ENCODE assay signal across 15 mouse cellular contexts in genomic region chr11:112982165-112982801, GRCm38 (mm10).
DNase-seq lines count a peak whose midpoint lies in the region; ATAC-seq and TF ChIP-seq lines count a peak whose summit lies in the region.
"Had no signal": no experiment of that assay in that cellular context is flagged by ENCODE, and none has a peak within 500 bp of the region (broad histone marks: within the 10 kb centered on the region; RNA-seq: fewer than 3 reads in every experiment).

No protein-coding gene starts in this region.

- DNase-seq in lung, adult 2 months, result no peak
- no peak for DNase-seq in limb, embryonic 14.5 days (ENCODE audit: low spot score)
- no peak for DNase-seq in gastrocnemius, postnatal 10 days
- no peak for DNase-seq in thymus, postnatal 14 days
- DNase-seq in urinary bladder, postnatal 25 days (ENCODE audit: low spot score), result no peak
- DNase-seq: cerebellum, adult 11-12 months; kidney, adult 2 months; thymus, postnatal 25 days had no signal

- TF ChIP-seq POLR2A in lung, adult 2 months (IDR thresholded peaks at IDR 0.05; ENCODE audit: borderline replicate concordance, extremely low read depth, low read depth, low read length), result no peak
- TF ChIP-seq POLR2A in limb, embryonic 14.5 days (IDR thresholded peaks at IDR 0.05; ENCODE audit: borderline replicate concordance, extremely low read depth, insufficient read depth, insufficient read length), result no peak

- H3K4me2 ChIP-seq in lung, embryonic 15.5 days, result no peak overlapping the region
- H3K4me2 ChIP-seq in forebrain, embryonic 12.5 days, result peak overlapping the region; percentile 31
- H3K4me2 ChIP-seq in limb, embryonic 14.5 days (replicated peaks; ENCODE audit: low read depth, low read length, severe bottlenecking), result no peak overlapping the region
- peak overlapping the region; percentile 31 for H3K4me2 ChIP-seq in neural tube, embryonic 15.5 days
- H3K4me2 ChIP-seq: heart, embryonic 12.5 days; limb, embryonic 12.5 days had no signal

- H3K4me1 ChIP-seq in lung, embryonic 15.5 days, result peaks cover 43% of the 10 kb centered on the region
- no peaks in the 10 kb centered on the region; the same call in 1 of the 2 replicates for H3K4me1 ChIP-seq in lung, adult 2 months (ENCODE audit: control insufficient read depth, insufficient read depth, low read length)
- H3K4me1 ChIP-seq in forebrain, embryonic 12.5 days, result peaks cover 50% of the 10 kb centered on the region
- peaks cover 37% of the 10 kb centered on the region for H3K4me1 ChIP-seq in limb, embryonic 14.5 days (ENCODE audit: control insufficient read depth, insufficient read depth, low read length)
- H3K4me1 ChIP-seq in neural tube, embryonic 15.5 days, result peaks cover 28% of the 10 kb centered on the region
- H3K4me1 ChIP-seq: megakaryocyte, embryonic 14.5 days had no signal

- H3K27ac ChIP-seq in lung, embryonic 15.5 days, result no peak overlapping the region
- peak overlapping the region; percentile 81 for H3K27ac ChIP-seq in forebrain, embryonic 12.5 days
- no peak overlapping the region for H3K27ac ChIP-seq in limb, embryonic 14.5 days (replicated peaks; ENCODE audit: low read depth, low read length)
- peak overlapping the region; percentile 49 for H3K27ac ChIP-seq in neural tube, embryonic 15.5 days (replicated peaks)

- TF ChIP-seq CTCF in lung, adult 2 months (IDR thresholded peaks at IDR 0.05; ENCODE audit: insufficient read depth, low read length), result no peak

- no peak overlapping the region for H3K9ac ChIP-seq in lung, embryonic 15.5 days
- no peak overlapping the region for H3K9ac ChIP-seq in forebrain, embryonic 12.5 days
- H3K9ac ChIP-seq in limb, embryonic 14.5 days (ENCODE audit: low read depth, low read length, severe bottlenecking), result no peak overlapping the region
- no peak overlapping the region for H3K9ac ChIP-seq in neural tube, embryonic 15.5 days (replicated peaks)
- H3K9ac ChIP-seq: heart, embryonic 12.5 days; limb, embryonic 12.5 days had no signal

- H3K4me3 ChIP-seq in lung, embryonic 15.5 days, result no peak overlapping the region
- H3K4me3 ChIP-seq in lung, adult 2 months (replicated peaks; ENCODE audit: extremely low read depth, low read depth, low read length), result no peak overlapping the region
- H3K4me3 ChIP-seq in forebrain, embryonic 12.5 days (replicated peaks), result no peak overlapping the region
- no peak overlapping the region for H3K4me3 ChIP-seq in limb, embryonic 14.5 days (replicated peaks; ENCODE audit: low read length)
- H3K4me3 ChIP-seq in neural tube, embryonic 15.5 days (replicated peaks), result no peak overlapping the region
- H3K4me3 ChIP-seq: heart, embryonic 12.5 days; limb, embryonic 12.5 days; megakaryocyte, embryonic 14.5 days had no signal

- 26% methylated on average over 11 of the region's 11 CpGs for WGBS in lung, embryonic 15.5 days
- WGBS in lung, adult 2 months, result 69% methylated on average over 11 of the region's 11 CpGs
- 19% methylated on average over 11 of the region's 11 CpGs for WGBS in forebrain, embryonic 12.5 days
- WGBS in limb, embryonic 14.5 days, result 64% methylated on average over 11 of the region's 11 CpGs
- WGBS in neural tube, embryonic 15.5 days, result 12% methylated on average over 11 of the region's 11 CpGs

- no peaks in the 10 kb centered on the region for H3K36me3 ChIP-seq in lung, embryonic 15.5 days
- no peaks in the 10 kb centered on the region for H3K36me3 ChIP-seq in forebrain, embryonic 12.5 days (replicated peaks)
- H3K36me3 ChIP-seq in limb, embryonic 14.5 days (ENCODE audit: control insufficient read depth, insufficient read depth, low read length), result no peaks in the 10 kb centered on the region
- H3K36me3 ChIP-seq in neural tube, embryonic 15.5 days, result no peaks in the 10 kb centered on the region
- H3K36me3 ChIP-seq: heart, embryonic 12.5 days; limb, embryonic 12.5 days had no signal

- H3K27me3 ChIP-seq in lung, embryonic 15.5 days, result no peaks in the 10 kb centered on the region
- H3K27me3 ChIP-seq in forebrain, embryonic 12.5 days, result peaks cover 9% of the 10 kb centered on the region; the same call in 1 of the 2 replicates
- H3K27me3 ChIP-seq in limb, embryonic 14.5 days (ENCODE audit: control insufficient read depth, insufficient read depth, low read length), result no peaks in the 10 kb centered on the region
- H3K27me3 ChIP-seq in neural tube, embryonic 15.5 days (replicated peaks), result no peaks in the 10 kb centered on the region
- H3K27me3 ChIP-seq: limb, embryonic 12.5 days had no signal

- peak; percentile 36; the same call in 1 of the 2 replicates for ATAC-seq in lung, embryonic 15.5 days (ENCODE audit: borderline replicate concordance, extremely low read depth, low FRiP score, low TSS enrichment)
- peak; percentile 91 for ATAC-seq in forebrain, embryonic 12.5 days (ENCODE audit: low FRiP score)
- ATAC-seq in limb, embryonic 14.5 days (ENCODE audit: low FRiP score, low read depth), result peak; percentile 43; the same call in 1 of the 2 replicates
- ATAC-seq in neural tube, embryonic 15.5 days (ENCODE audit: low FRiP score), result peak; percentile 88
- ATAC-seq: activated CD4-positive, CD25-positive, alpha-beta regulatory T cell, adult 4 months had no signal

- H3K9me3 ChIP-seq in lung, embryonic 15.5 days, result no peaks in the 10 kb centered on the region
- no peaks in the 10 kb centered on the region for H3K9me3 ChIP-seq in forebrain, embryonic 12.5 days
- H3K9me3 ChIP-seq in limb, embryonic 14.5 days (ENCODE audit: control insufficient read depth, low read length), result no peaks in the 10 kb centered on the region
- no peaks in the 10 kb centered on the region for H3K9me3 ChIP-seq in neural tube, embryonic 15.5 days (replicated peaks)
- H3K9me3 ChIP-seq: heart, embryonic 12.5 days; limb, embryonic 12.5 days had no signal

Comparison
In these comparisons a context has a peak if more than half of its experiments do, and no peak if none do; other contexts are left out.
1. ATAC-seq: peak in every context shown above with its lines; median percentile 91 in forebrain, embryonic 12.5 days; 88 in neural tube, embryonic 15.5 days; 43 in limb, embryonic 14.5 days; 36 in lung, embryonic 15.5 days.
2. H3K27ac ChIP-seq: peak in forebrain, embryonic 12.5 days (single experiment) and neural tube, embryonic 15.5 days (single experiment); none in lung, embryonic 15.5 days (single experiment) and limb, embryonic 14.5 days (single experiment).
3. H3K4me2 ChIP-seq: peak in forebrain, embryonic 12.5 days (single experiment) and neural tube, embryonic 15.5 days (single experiment); none in lung, embryonic 15.5 days (single experiment) and limb, embryonic 14.5 days (single experiment).